Mouse (Mus musculus) lung, postnatal 0 days (tissue): ENCODE data around the gene Carnmt1. TPM values are rescaled to one million over a fixed set of nuclear protein-coding genes. Genes with fewer than 3 reads are reported as not detected.
A peak's percentile ranks its signal among the peaks of the same experiment; 100 is the strongest.

ENCODE experiments used
- ATAC-seq: fragments of 200-750 bp; cut with Nextera tagmentation; 2 replicates; pipeline ENCODE4 v1.8.0; 2017; ENCODE audit warnings: moderate library complexity
- DNase-seq: peaks from one replicate; pipeline ENCODE4 v3.0.0-alpha.2; 2016; ENCODE audit warnings: low spot score
- H3K27ac ChIP-seq: fragments of 300-500 bp; sonication (generic); 2 replicates; pipeline ENCODE4 v1.5.1; 2014; ENCODE audit warnings: antibody characterized with exemption, mild to moderate bottlenecking, low read length, mixed read lengths
- H3K27me3 ChIP-seq: fragments of 300-500 bp; sonication (generic); replicated peaks from 2 replicates; pipeline ENCODE4 v1.6.1; 2014; ENCODE audit warnings: low read length, mixed read lengths; ENCODE audit not compliant: insufficient read depth
- H3K36me3 ChIP-seq: fragments of 300-500 bp; sonication (generic); 2 replicates; pipeline ENCODE4 v1.6.1; 2014; ENCODE audit warnings: low read length, mixed read lengths; ENCODE audit not compliant: insufficient read depth
- H3K4me1 ChIP-seq: fragments of 300-500 bp; sonication (generic); 2 replicates; pipeline ENCODE4 v1.6.1; 2014; ENCODE audit warnings: antibody characterized with exemption, low read depth, low read length, mixed read lengths; ENCODE audit not compliant: insufficient read depth
- H3K4me2 ChIP-seq: fragments of 300-500 bp; sonication (generic); replicated peaks from 2 replicates; pipeline ENCODE4 v1.6.1; 2014; ENCODE audit warnings: low read depth, mild to moderate bottlenecking, low read length, moderate library complexity, mixed read lengths
- H3K4me3 ChIP-seq: fragments of 300-500 bp; sonication (generic); 2 replicates; pipeline ENCODE4 v1.5.1; 2014; ENCODE audit warnings: low read depth, low read length
- H3K9ac ChIP-seq: fragments of 300-500 bp; sonication (generic); replicated peaks from 2 replicates; pipeline ENCODE4 v1.6.1; 2014; ENCODE audit warnings: low read depth, mild to moderate bottlenecking
- H3K9me3 ChIP-seq: fragments of 300-500 bp; sonication (generic); 2 replicates; pipeline ENCODE4 v1.6.1; 2016; ENCODE audit warnings: low read length, mixed read lengths
- CTCF ChIP-seq: IDR thresholded peaks from 2 replicates; pipeline ENCODE4 v1.5.1; 2016; ENCODE audit warnings: antibody characterized with exemption, mild to moderate bottlenecking
- EP300 ChIP-seq: IDR thresholded peaks from 2 replicates; pipeline ENCODE4 v1.6.1; 2016; ENCODE audit warnings: antibody characterized with exemption, mild to moderate bottlenecking, control low read depth
- WGBS: fragments of 180-500 bp; shearing (Covaris S2); extraction: QIAGEN DNeasy Blood & Tissue Kit; methylation state at CpG from one replicate; pipeline ENCODE4 v1.1.7; 2014; 5-methylcytosine and 5-hydroxymethylcytosine counted together
- polyA plus RNA-seq: library from polyadenylated mRNA; unstranded; fragments of >200 nt; fragmentation: Nextera tagmentation; extraction: Ambion mirVana; gene quantifications from 2 replicates; pipeline ENCODE4 v1.2.1, GENCODE M21; 2015

Gene Carnmt1
- polyA plus RNA-seq, 1 experiment from 2014 or later: 21.1 TPM

DNA sequence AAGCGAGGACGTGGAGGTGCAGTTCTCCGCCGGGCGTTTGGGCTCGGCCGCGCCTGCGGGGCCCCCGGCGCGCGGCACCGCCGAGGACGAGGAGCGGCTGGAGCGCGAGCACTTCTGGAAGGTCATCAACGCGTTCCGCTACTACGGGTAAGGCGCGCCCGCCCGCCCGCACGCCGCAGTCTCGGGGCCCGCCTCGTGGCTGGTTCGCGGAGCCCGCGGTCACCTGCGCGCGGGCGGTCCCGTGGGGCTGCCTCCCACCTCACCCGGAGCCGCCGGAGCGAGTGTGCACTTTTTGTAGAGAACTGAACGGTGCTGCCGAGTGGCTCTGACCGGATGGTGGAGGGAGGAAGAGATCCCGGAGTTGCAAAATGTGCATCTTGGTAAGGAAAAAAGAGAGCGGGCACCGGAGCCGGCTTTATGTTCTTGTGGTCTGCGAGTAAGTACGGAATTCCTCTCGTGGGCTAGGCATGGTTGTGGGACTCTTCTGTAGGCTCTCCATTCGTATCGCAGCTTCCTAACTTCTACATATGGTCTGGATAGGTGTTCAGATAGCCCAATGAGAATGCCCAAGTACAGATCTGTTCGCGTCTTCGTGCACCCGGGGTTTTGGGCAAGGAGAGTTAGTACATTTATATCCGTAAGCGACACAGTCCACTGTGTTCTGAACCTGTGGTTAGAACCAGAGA lies 635 bp downstream of the Carnmt1 start:
- Histone ChIP-seq H3K4me3 (peak overlapping the region; percentile 71), H3K9ac (peak overlapping the region; percentile 62), H3K27ac (peak overlapping the region; percentile 88), H3K27me3 (no peaks in the 10 kb centered on the region), H3K9me3 (no peaks in the 10 kb centered on the region), H3K4me2 (peak overlapping the region; percentile 75), H3K4me1 (peaks cover 12% of the 10 kb centered on the region; the same call in 1 of the 2 replicates), H3K36me3 (no peaks in the 10 kb centered on the region)
- TF ChIP-seq EP300 (no peak), CTCF (no peak)
- under 1% methylated on average over 47 of the region's 64 CpGs for WGBS
- ATAC-seq: peak; percentile 63
- DNase-seq: peak; percentile 61

DNA sequence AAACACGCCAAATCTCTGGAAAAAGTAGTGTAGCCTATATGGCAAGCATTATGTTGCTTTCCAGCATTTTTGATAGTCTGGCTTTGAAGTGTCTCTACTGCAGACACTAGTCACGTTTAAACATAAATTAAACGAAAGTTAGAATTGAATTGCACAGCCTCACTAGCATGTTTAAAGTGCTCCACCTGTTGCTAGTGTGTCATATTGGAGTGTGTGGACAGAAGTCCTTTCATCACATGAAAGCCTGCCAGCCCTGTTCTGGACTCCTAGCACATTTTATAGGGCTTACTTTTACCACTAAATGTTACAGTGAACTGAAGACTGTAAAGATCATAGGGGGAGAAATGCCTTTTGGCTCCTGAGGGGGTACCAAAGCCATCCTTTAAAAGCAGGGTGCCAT lies 1.9 kb downstream of the Carnmt1 start:
- no peak for ATAC-seq
- no peak for DNase-seq
- H3K4me1 ChIP-seq: peaks cover 12% of the 10 kb centered on the region; the same call in 1 of the 2 replicates
- H3K9ac ChIP-seq: no peak overlapping the region
- H3K9me3 ChIP-seq: no peaks in the 10 kb centered on the region
- no peaks in the 10 kb centered on the region for H3K36me3 ChIP-seq
- H3K27me3 ChIP-seq: no peaks in the 10 kb centered on the region
- no peak for TF ChIP-seq EP300
- no peak for TF ChIP-seq CTCF
- peak overlapping the region; percentile 75; the same call in 1 of the 2 replicates for H3K4me2 ChIP-seq
- H3K27ac ChIP-seq: no peak overlapping the region
- WGBS: 42% methylated on average over 3 of the region's 3 CpGs
- H3K4me3 ChIP-seq: 0 out of 2 replicates have a peak overlapping the region, but pooled peaks have one; percentile 71

DNA sequence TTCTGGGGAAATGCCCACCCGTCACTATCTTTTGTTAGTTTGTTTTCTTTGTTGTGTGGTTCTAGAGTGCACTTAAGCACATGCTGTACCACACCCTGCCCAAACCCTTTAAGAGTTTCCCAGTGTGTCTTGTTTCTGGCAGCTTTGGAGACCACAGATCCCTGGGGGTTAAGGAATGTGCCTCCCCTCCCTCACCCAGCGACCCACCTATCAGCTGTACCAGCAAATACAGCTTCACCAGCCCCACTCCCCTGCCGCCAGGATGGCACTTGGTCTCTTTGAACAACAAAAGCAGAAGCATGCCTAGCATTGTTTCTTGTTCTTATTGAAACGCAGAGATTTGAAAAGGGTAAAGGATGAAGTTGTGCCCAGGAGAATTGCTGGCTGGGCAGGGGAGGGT lies 2.6 kb downstream of the Carnmt1 start:
- Histone ChIP-seq H3K4me3 (no peak overlapping the region), H3K9me3 (no peaks in the 10 kb centered on the region), H3K9ac (no peak overlapping the region), H3K36me3 (no peaks in the 10 kb centered on the region), H3K27ac (no peak overlapping the region), H3K4me2 (peak overlapping the region; percentile 75), H3K4me1 (peaks cover 12% of the 10 kb centered on the region; the same call in 1 of the 2 replicates), H3K27me3 (no peaks in the 10 kb centered on the region)
- WGBS: 35% methylated on average over 4 of the region's 4 CpGs
- TF ChIP-seq CTCF (no peak), EP300 (no peak)
- no peak for ATAC-seq
- no peak for DNase-seq

DNA sequence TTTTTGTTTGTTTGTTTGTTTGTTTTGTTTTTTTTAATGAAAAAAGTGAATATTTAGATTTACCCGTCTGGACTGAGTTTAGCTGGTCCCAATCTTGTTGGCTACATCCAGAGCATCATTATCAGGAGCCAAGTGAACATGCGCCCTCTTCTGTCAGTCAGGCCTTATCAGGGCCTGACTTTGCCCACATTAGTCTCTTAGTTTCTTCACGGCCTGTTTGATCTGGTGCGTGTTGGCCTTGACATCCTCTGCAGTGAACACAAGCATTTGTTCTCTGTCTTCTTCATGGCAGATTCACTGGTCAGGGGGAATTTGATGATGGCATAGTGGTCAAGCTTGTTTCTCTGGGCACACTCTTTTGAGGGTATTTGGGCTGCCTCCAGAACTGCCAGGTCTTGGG lies 11.6 kb downstream of the Carnmt1 start:
- no peaks in the 10 kb centered on the region for H3K9me3 ChIP-seq
- WGBS: 64% methylated on average over 4 of the region's 4 CpGs
- H3K4me2 ChIP-seq: no peak overlapping the region
- no peak overlapping the region for H3K9ac ChIP-seq
- TF ChIP-seq EP300 (no peak), CTCF (peak; percentile 11; the same call in 1 of the 2 replicates)
- DNase-seq (no peak), ATAC-seq (no peak)
- no peak overlapping the region for H3K4me3 ChIP-seq
- no peak overlapping the region for H3K27ac ChIP-seq
- H3K36me3 ChIP-seq: no peaks in the 10 kb centered on the region
- no peaks in the 10 kb centered on the region for H3K27me3 ChIP-seq
- H3K4me1 ChIP-seq: no peaks in the 10 kb centered on the region

DNA sequence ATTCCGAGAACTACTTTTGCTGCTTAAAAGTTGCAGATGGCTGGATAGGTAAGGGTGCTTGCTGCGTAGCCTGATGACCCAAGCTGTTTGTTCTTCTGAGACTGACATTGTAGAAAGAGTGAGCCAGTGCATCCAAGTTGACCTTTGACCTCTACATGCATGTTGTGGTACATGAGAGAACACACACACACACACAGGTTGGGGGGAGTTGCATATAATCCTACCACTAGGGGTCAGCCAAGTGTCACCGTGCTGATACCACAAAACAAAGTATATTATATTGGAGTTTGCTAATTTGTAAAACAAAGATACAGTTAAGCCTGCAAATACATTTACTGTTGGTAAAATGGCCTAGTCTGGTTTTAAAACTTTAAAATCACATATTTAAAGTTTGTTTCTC lies 17.0 kb downstream of the Carnmt1 start:
- Histone ChIP-seq H3K4me2 (no peak overlapping the region), H3K4me1 (no peaks in the 10 kb centered on the region), H3K36me3 (no peaks in the 10 kb centered on the region), H3K9me3 (no peaks in the 10 kb centered on the region), H3K27ac (no peak overlapping the region), H3K4me3 (no peak overlapping the region), H3K27me3 (no peaks in the 10 kb centered on the region), H3K9ac (no peak overlapping the region)
- peak; percentile 66 for DNase-seq
- WGBS: 73% methylated on average over 3 of the region's 3 CpGs
- peak; percentile 62 for ATAC-seq
- TF ChIP-seq EP300: no peak
- peak; percentile 91 for TF ChIP-seq CTCF

DNA sequence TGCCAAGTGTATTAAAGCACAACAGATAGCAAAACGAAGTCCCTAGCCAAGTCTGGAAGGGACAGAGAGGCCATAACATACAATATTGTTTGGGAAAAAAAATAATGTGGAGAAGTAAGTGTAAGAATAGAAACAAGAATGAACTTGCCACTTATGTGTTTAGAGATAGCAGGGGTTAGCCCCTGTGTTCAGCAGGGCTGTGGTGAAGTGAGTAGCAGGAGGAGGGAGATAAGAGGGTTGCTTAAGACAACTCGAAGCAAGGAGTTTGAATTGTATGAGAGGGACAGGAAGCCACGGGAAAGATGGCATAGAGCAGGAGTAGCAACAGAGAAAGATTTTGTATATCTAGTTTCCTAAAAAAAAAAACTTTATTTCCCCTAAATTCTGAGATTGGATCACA lies 21.6 kb downstream of the Carnmt1 start:
- Histone ChIP-seq H3K9ac (no peak overlapping the region), H3K27me3 (no peaks in the 10 kb centered on the region), H3K4me1 (no peaks in the 10 kb centered on the region), H3K27ac (no peak overlapping the region), H3K9me3 (no peaks in the 10 kb centered on the region), H3K4me3 (no peak overlapping the region), H3K4me2 (no peak overlapping the region), H3K36me3 (no peaks in the 10 kb centered on the region)
- ATAC-seq (no peak), DNase-seq (no peak)
- WGBS: 55% methylated on average over 3 of the region's 3 CpGs
- TF ChIP-seq EP300 (no peak), CTCF (no peak)
